Mouse (Mus musculus) thymus, postnatal 4 days (tissue): Measurements from ENCODE around the gene Gm49383.
"Not testable (repeated sequence)": the region's sequence is repeated elsewhere in the genome, so short reads cannot be mapped to it uniquely, and the experiment has no call there.

Experiments used
- DNase-seq: peaks from one replicate; pipeline ENCODE4 v3.0.0; 2021

Gm49383 gene

DNA sequence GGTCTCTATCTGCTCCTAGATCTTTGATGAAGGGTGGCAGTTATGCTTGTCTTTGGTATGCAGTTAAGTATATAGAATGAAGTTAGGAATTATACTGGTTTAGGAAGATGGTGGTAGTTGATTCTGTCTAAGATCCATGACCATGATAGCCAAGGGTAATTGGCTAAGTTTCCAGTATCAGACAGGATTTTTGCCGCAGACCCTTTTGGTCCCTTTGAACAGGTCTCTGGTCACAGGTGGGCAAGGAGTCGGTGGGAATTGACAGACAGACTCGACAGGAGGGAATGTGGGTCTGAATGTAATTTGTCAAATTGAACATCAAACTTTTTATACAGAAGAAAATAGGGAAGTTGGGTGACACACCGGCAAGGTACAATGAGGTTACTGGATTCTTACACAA, 33.3 kb downstream of the Gm49383 start:
- DNase-seq, result not testable (repeated sequence)

DNA sequence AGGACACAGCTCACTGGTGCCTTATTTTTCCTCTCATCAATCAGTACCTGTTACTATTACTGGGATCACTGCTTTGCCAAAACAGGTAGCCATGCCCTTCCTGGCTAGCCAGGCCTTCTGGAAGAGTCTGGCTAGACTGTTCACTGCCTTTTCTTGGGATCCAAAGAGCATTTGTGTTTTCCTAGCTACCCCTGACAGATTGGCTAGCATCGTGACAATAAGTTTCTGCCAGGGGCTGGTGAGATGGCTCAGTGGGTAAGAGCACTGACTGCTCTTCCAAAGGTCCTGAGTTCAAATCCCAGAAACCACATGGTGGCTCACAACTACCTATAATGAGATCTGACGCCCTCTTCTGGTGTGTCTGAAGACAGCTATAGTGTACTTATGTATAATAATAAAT, 36.2 kb downstream of the Gm49383 start:
- not testable (repeated sequence) for DNase-seq

DNA sequence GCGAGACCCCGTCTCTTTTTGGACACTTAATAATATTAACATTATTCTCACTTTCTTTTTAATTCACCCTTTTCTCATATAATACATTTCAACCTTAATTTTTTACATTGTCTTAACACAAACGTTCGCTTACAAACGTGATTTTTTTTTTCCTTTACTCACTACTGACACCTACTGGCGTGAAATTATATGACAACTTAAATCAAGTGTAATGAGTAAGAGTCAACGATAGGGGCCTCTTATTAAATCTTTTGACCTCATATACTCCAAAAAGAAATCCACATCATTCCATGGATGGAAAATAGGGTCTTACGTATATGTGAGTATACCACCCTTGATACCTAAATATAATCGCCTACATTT, 37.3 kb downstream of the Gm49383 start:
- peak; percentile 18 for DNase-seq

DNA sequence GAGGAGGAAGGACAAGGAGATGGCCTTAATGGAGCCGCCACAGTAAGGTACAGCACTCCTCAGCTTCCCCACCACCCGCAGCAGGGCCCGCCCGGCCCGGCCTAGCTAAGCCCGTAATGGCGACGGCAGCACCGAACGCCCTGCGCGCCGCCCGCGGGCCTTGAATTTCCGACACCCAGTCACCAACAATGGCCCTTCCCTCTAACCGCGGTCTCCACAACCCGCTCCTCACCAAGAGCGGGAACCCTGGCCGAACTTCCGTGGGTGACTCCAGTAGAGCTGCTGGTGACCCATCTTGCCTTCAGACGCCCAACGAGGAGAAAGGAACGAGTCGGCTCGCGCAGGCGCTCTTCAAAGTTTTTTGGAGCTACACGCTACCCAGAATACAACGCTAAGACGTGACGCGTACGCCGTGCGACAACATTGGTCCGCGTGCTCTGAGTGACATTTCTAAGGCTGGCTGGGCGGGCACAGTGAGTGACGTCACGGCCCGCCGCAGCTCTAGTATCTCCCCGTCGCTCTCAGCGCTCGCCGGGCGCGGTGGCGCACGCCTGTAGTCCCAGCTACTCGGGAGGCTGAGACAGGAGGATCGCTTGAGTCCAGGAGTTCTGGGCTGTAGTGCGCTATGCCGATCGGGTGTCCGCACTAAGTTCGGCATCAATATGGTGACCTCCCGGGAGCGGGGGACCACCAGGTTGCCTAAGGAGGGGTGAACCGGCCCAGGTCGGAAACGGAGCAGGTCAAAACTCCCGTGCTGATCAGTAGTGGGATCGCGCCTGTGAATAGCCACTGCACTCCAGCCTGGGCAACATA, 37.9 kb downstream of the Gm49383 start, which contains the start of gene Rps29:
Gene Rps29 (minus strand): TSS at position 422 of the 813 bp plus-strand sequence.
- peak; percentile 96 for DNase-seq

DNA sequence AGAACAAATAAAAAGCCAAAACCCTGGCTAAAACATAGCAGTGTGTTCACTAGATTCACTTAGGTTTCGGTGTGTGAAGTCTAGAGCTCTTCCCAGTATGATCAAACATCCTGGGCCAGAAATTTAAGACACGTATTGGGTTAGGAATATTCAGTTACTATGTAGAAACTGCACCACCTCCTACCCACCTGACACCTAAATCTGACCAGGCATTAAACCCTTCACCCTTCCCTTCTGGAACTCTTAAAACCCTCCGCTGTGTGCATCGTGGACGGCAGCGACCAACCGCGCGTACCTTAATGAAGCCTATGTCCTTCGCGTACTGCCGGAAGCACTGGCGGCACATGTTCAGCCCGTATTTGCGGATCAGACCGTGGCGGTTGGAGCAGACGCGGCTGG, 38.5 kb downstream of the Gm49383 start:
- no peak for DNase-seq

DNA sequence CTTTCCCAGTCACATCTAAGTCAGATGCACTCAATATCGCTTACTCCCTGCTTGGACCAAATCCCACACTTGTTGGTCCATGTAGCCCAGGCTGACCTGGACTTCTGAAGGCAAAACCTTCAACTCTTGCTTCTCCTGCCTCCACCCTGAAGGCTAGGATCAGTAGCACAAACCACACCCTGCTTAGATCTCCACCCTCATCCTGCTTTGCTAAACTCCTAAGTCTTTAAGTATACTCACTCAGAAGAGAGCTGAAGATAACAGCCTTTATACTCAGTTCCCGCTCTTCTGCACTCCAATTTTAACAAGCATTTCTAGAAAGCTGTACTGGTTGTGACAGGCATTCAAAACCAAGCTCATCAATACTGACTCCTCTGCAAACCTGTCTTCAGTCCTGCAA, 39.8 kb downstream of the Gm49383 start:
- DNase-seq, result no peak

DNA sequence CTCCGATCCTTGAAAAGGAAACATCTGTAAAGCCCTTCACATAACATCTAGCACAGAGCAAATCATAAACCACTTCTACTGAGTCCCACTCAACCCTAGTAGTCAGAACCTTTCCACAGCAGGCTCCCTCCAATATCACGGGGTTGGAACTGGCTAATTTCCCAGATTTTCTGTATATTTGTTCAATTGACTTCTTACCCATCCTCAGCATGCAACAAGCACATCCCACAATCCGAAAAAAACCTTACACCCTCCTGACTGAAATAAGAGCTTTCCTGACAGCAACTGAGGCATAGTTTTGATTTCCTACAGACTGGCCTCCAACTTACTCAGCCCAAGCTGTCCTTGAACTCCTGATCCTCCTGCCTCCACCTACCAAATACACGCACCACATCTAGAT, 40.5 kb downstream of the Gm49383 start:
- DNase-seq, result no peak

DNA sequence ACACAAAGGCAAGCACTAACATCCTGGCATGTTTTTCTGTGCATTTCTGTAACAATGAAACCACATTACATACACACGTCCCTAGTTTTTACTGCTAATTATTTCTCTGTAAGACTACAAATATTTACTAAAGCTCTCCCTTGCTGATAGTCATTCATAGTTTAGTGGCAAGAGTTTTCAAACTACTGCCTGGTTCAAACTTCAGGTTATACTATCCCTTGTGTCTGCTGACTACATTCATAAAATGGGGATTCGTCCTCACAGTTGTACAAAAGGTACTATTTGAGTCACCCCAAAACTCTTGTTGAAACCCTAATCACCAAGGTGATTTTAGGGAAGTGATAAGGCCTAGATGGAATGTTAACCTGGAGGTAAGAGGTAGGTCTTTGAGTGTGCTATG, 41.0 kb downstream of the Gm49383 start:
- DNase-seq, result no peak

DNA sequence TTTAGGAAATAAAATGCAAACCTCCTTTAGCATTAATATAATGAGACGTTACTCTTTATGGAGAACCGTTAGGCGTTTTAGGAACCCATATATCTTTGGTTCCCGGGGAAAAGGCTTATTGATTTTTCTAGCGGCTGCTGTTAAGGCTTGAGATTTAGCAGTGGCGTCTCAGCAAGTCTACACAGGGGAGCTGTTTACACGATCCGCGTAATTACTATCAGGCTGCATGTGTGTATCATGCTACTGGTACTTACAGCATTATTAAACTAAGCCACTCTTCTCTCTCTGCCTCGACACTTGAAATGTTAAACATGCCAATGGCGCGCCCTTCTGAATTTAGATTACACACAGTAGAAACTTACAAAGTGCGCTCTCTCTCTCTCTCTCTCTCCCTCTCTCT, 46.9 kb downstream of the Gm49383 start:
- no peak for DNase-seq

DNA sequence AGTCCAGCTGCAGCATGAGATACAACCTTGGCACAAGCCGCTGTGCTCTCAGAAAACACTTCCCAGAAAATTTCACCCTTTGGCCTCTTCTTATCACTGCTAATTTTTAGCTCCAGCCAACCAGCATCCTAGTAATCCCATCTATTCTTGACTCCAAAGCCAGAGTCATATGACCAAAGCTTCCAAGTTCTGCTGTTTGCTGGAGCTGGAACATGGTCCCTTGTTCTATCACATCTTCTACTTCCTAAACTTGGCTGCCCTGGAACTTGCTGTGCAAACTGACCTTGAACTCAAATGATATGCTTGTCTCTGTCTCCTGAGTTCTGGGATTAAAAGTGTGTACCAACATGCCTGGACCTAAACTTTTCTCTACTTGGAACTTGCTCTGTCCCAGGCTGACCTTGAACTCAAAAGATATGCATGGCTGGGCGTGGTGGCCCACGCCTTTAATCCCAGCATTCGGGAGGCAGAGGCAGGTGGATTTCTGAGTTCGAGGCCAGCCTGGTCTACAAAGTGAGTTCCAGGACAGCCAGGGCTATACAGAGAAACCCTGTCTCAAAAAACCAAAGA, 49.7 kb downstream of the Gm49383 start:
- DNase-seq, result no peak

DNA sequence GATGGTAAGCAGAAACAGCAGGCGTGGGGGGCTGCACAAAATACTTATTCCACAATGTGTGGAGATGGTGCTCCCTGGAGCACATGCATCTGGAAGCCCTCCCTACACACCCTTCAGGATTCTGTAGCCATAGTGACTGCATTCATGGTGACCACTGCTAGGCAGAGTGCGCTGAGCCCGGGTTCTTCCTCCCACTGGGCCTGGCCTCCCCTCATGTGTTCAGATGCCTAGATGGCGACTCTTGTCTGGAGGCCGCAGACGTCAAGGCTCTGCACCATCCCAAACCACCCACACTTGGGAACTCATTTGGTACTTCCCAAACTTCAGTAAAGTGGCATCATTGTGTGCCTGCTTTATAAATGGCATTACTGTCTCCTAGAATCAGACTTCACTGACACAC, 53.4 kb downstream of the Gm49383 start:
- no peak for DNase-seq

DNA sequence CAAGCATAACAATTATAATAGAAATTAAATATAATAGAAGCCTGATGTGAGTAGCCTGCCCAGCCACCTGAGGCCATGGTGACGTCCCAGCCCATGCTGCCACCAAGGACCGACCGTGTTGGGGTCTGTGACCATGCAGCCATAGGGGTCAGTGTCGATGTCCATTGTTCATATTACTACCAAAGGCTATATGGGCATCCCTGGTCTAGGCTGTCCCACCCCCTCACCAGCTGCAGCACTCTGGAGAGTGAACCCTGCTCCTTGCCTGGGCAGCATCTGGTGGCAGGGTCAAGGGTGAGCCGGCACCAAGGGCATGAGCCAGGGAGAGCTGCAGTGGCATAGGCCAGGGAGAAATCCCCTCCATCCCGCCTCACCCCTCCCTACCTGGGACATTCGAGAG, 57.1 kb downstream of the Gm49383 start:
- DNase-seq, result no peak

DNA sequence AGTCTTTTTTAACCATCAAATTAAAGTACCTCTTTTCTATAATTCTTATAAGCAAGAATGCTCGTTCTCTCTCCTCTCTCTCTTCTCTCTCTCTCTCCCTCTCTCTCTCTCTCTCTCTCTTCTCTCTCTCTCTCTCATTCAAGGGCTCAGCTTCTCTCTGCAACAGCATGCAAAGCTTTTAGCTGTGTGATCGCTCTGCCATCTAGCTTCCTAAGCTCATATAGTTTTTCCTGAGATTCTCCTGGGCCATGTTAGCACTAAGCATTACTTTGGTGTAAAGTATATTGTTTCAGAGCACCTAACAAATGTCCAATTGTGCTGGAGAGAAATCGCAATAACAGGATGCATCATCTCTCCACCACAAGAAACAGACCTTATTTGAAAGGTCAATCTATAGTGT, 57.7 kb downstream of the Gm49383 start:
- DNase-seq, result no peak
